Mouse (Mus musculus): ENCODE measurements at regions not wholly inside any gene's neighbourhood (a gene's known extent, or its start where the extent isn't known, plus 50 kb on each side); places are given as distances from the start of the nearest gene placed in this dataset.

GRCm38 (mm10) chr8:10879883-10880282 lies 128.4 kb downstream of the Irs2 start:
- TF ChIP-seq POLR2A (IDR thresholded peaks at IDR 0.05; ENCODE audit: borderline replicate concordance, extremely low read depth, low read depth, low read length) (no peak), CTCF (IDR thresholded peaks at IDR 0.05; ENCODE audit: insufficient read depth, low read length) (no peak)

Measured in lung, adult 2 months (tissue).